ENCODE assay signal across 15 mouse cellular contexts in the genomic region with DNA sequence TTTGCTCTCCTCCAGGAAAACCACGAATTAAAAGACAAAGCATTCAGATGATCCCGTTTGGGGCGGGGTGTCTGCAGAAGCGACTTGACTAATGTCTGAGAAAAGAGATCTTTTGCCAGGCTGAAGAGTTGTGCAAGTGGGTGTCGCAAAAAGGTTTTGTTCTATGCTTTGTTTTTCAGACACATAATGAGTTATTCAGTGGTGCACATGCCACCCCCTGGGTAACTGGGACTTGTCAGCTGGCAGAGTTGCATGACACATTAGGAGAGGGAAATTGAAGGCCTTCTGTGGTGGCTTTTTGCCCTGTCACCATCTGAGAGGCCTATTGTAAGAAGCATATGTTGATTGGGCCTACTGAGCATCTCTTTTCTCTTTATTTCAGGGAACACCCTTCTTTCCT.
DNase-seq lines count a peak whose midpoint lies in the region; ATAC-seq lines count a peak whose summit lies in the region.
"Had no signal": no experiment of that assay in that cellular context is flagged by ENCODE, and none has a peak within 500 bp of the region (broad histone marks: within the 10 kb centered on the region; RNA-seq: fewer than 3 reads in every experiment).

No protein-coding gene starts in this region.

- no peak for DNase-seq in frontal cortex, postnatal 25 days (ENCODE audit: low spot score in 2 of 2)
- peak; percentile 10 for DNase-seq in right cerebral cortex, adult 18-20 months
- no peak for DNase-seq in right cerebral cortex, postnatal 36 days (ENCODE audit: low spot score in 2 of 2)
- DNase-seq in cerebellum, postnatal 14 days = peak; percentile 32 to 37
- DNase-seq in yolk sac, embryonic 10.5 days (ENCODE audit: low spot score) = no peak
- DNase-seq in frontal cortex, postnatal 36 days (ENCODE audit: low spot score in 2 of 2) = no peak
- DNase-seq: B cell, adult 2 months; kidney, adult 8-10 months; kidney, postnatal 36 days; thymus, postnatal 14 days had no signal

- ATAC-seq in frontal cortex, adult (ENCODE audit: low TSS enrichment) = 0 out of 2 replicates have a peak, but pooled peaks have one; percentile 16
- ATAC-seq: activated CD4-positive, CD25-positive, alpha-beta regulatory T cell, adult 4 months; forebrain, embryonic 13.5 days; liver, embryonic 12.5 days; Patski had no signal

Comparison
In these comparisons a context has a peak if more than half of its experiments do, and no peak if none do; other contexts are left out.
1. DNase-seq: peak in right cerebral cortex, adult 18-20 months (single experiment) and cerebellum, postnatal 14 days (2 of 2); none in frontal cortex, postnatal 25 days (0 of 2), right cerebral cortex, postnatal 36 days (0 of 2), yolk sac, embryonic 10.5 days (single experiment) and frontal cortex, postnatal 36 days (0 of 2).